Mouse (Mus musculus): Measurements from ENCODE around the gene 1700021F05Rik. TPM values are rescaled to one million over a fixed set of nuclear protein-coding genes. Genes with fewer than 3 reads are reported as not detected.

1700021F05Rik gene
- polyA plus RNA-seq, 1 experiment from 2014 or later: 76.4 TPM

DNA sequence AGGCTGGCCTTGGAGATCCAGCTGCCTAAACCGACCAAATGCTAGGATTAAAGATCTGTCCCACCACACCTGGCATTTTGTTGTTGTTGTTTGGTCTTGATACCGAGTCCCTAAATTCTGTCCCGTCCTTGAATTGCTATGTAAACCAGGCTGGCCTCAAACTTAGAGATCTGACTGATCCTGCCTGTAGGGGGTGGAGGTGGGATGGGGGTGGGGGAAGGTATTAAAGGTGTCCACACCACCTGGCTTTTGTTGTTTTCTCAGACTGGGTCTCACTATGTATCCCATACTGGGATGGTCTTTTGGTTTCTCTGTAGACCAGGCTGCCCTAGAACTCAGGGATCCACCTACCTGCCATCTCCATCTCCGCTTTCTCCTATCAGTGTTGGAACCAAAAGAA lies 59.6 kb downstream of the 1700021F05Rik start:
- Histone ChIP-seq H3K27me3 (replicated peaks) (no peaks in the 10 kb centered on the region), H3K4me3 (no peak overlapping the region), H3K27ac (replicated peaks) (no peak overlapping the region), H3K9ac (no peak overlapping the region), H3K9me3 (no peaks in the 10 kb centered on the region), H3K36me3 (no peaks in the 10 kb centered on the region), H3K4me1 (peaks cover 59% of the 10 kb centered on the region), H3K4me2 (peak overlapping the region; percentile 83)
- WGBS: 49% methylated on average over 4 of the region's 4 CpGs
- no peak for ATAC-seq (ENCODE audit: extremely low read depth, insufficient number of reproducible peaks, low FRiP score, low TSS enrichment)

GRCm38 (mm10) chr10:43480227-43480849 lies 60.5 kb downstream of the 1700021F05Rik start:
- WGBS: 13% methylated on average over 13 of the region's 13 CpGs

GRCm38 (mm10) chr10:43479436-43480157 lies 61.2 kb downstream of the 1700021F05Rik start:
- Histone ChIP-seq H3K36me3 (no peaks in the 10 kb centered on the region), H3K4me2 (peak overlapping the region; percentile 83), H3K27me3 (replicated peaks) (no peaks in the 10 kb centered on the region), H3K9ac (peak overlapping the region; percentile 98), H3K27ac (replicated peaks) (peak overlapping the region; percentile 96), H3K9me3 (no peaks in the 10 kb centered on the region), H3K4me1 (peaks cover 53% of the 10 kb centered on the region), H3K4me3 (peak overlapping the region; percentile 88)
- WGBS: under 1% methylated on average over 85 of the region's 103 CpGs
- ATAC-seq (ENCODE audit: extremely low read depth, insufficient number of reproducible peaks, low FRiP score, low TSS enrichment): peak; percentile 83

More at GRCm38 (mm10) chr10:43480227-43480849, 60.5 kb downstream of the 1700021F05Rik start:
- Histone ChIP-seq H3K9me3 (no peaks in the 10 kb centered on the region), H3K9ac (peak overlapping the region; percentile 98), H3K4me2 (peak overlapping the region; percentile 83), H3K36me3 (no peaks in the 10 kb centered on the region), H3K4me3 (peak overlapping the region; percentile 88), H3K27me3 (replicated peaks) (no peaks in the 10 kb centered on the region), H3K27ac (replicated peaks) (peak overlapping the region; percentile 96), H3K4me1 (peaks cover 58% of the 10 kb centered on the region)
- no peak for ATAC-seq (ENCODE audit: extremely low read depth, insufficient number of reproducible peaks, low FRiP score, low TSS enrichment)

- ATAC-seq (ENCODE audit: extremely low read depth, insufficient number of reproducible peaks, low FRiP score, low TSS enrichment): peak; percentile 47; the same call in 1 of the 2 replicates
- peaks cover 47% of the 10 kb centered on the region for H3K4me1 ChIP-seq
- no peaks in the 10 kb centered on the region for H3K27me3 ChIP-seq (replicated peaks)
- WGBS: under 1% methylated on average over 63 of the region's 101 CpGs
- peak within 1 kb of the TSS; percentile 88 for H3K4me3 ChIP-seq
- H3K9ac ChIP-seq: peak within 1 kb of the TSS; percentile 98
- H3K9me3 ChIP-seq: no peaks in the 10 kb centered on the region
- no peaks in the 10 kb centered on the region for H3K36me3 ChIP-seq
- peak within 1 kb of the TSS; percentile 96 for H3K27ac ChIP-seq (replicated peaks)
- H3K4me2 ChIP-seq: peak within 1 kb of the TSS; percentile 83
Observed at GRCm38 (mm10) chr10:43478751-43479435, 61.9 kb downstream of the 1700021F05Rik start, which contains the start of gene Bend3. Bend3 (plus strand) TSS chr10:43478831.

DNA sequence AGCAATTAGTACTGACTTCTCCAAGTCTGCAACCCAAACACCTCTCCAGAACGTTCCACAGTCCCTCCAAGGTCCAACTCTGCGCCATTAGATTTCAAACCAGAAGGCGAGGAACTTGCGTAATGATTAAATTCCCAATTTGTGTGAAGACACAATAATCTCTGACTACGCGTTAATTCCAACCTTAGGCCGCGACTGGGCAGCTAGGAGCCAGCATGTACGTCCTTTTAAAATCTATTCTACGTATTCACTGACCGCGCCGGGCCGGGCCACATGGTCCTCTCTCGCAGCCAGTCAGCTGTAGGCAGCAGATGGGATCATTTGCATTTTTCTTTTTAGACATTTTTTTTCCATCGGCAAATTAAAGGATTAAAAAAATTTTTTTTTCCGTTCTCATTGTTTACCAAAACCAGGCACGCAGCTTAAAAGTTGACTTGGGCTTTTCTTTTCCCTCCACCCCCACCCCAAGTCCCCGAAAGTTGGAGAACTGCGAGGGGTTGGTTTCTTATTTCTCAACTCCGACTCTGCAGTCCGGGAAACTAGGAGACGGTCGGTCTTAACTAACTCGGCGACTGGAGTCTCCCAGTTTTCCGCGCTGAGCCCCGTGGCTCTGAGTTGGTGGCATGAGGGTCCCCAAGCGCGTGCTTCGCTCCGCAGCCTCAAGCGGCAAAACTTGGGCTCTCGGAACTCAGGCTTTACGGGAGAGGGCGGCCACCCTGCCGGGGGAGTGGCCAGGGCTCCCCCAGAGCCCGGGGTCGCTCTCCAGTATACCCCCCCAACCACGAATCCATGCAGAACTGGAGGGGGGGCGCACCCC lies 62.7 kb downstream of the 1700021F05Rik start:
- under 1% methylated on average over 41 of the region's 42 CpGs for WGBS
- Histone ChIP-seq H3K4me1 (peaks cover 39% of the 10 kb centered on the region), H3K4me2 (peak overlapping the region; percentile 83), H3K36me3 (no peaks in the 10 kb centered on the region), H3K27ac (replicated peaks) (peak overlapping the region; percentile 96), H3K9ac (peak overlapping the region; percentile 98), H3K9me3 (no peaks in the 10 kb centered on the region), H3K27me3 (replicated peaks) (no peaks in the 10 kb centered on the region), H3K4me3 (peak overlapping the region; percentile 88)
- ATAC-seq (ENCODE audit: extremely low read depth, insufficient number of reproducible peaks, low FRiP score, low TSS enrichment): no peak

DNA sequence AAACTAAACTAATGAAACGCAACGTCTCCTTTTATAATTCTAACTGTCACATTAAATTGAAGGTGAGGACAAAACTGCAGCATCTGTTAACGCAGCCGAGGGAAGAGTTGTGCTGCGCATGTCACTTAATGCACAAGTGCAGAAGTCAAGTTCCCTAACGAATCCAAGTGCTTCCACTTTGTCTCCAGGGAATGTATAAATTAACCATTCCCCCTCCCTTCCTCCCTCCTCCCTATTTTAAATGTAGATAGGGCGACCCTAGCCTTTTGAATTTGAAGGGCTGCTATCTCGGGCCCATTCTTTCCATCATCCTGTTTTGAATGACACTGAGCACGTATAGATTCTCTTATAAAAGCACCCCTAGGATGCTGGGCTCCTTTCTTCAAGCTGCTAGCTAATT lies 63.3 kb downstream of the 1700021F05Rik start:
- 11% methylated on average over 9 of the region's 9 CpGs for WGBS
- Histone ChIP-seq H3K9ac (peak overlapping the region; percentile 98), H3K27me3 (replicated peaks) (no peaks in the 10 kb centered on the region), H3K4me1 (peaks cover 33% of the 10 kb centered on the region), H3K9me3 (no peaks in the 10 kb centered on the region), H3K27ac (replicated peaks) (peak overlapping the region; percentile 96), H3K4me2 (peak overlapping the region; percentile 83), H3K36me3 (no peaks in the 10 kb centered on the region), H3K4me3 (peak overlapping the region; percentile 88)
- ATAC-seq (ENCODE audit: extremely low read depth, insufficient number of reproducible peaks, low FRiP score, low TSS enrichment): no peak

- Histone ChIP-seq H3K9me3 (no peaks in the 10 kb centered on the region), H3K27me3 (replicated peaks) (no peaks in the 10 kb centered on the region), H3K9ac (no peak overlapping the region), H3K27ac (replicated peaks) (no peak overlapping the region), H3K36me3 (no peaks in the 10 kb centered on the region), H3K4me2 (no peak overlapping the region), H3K4me3 (no peak overlapping the region), H3K4me1 (peaks cover 13% of the 10 kb centered on the region)
- no peak for ATAC-seq (ENCODE audit: extremely low read depth, insufficient number of reproducible peaks, low FRiP score, low TSS enrichment)
- 39% methylated on average over 4 of the region's 4 CpGs for WGBS
Observed at GRCm38 (mm10) chr10:43475376-43475775, 65.4 kb downstream of the 1700021F05Rik start.

Other genes starting within 250 kb of the 1700021F05Rik start
- gene Bend3, start 62.2 kb downstream of the 1700021F05Rik start, polyA plus RNA-seq (2015; fragmentation: Nextera tagmentation; extraction: Ambion mirVana): 2.5 and 2.8 TPM in 2 replicates
- gene Gm9803, start 16.9 kb downstream of the 1700021F05Rik start, polyA plus RNA-seq (2015; fragmentation: Nextera tagmentation; extraction: Ambion mirVana): 12.0 and 14.9 TPM in 2 replicates
- 98.7 and 108 TPM in 2 replicates for gene Cd24a, start 37.3 kb upstream of the 1700021F05Rik start, polyA plus RNA-seq (2015; fragmentation: Nextera tagmentation; extraction: Ambion mirVana)

All from heart, embryonic 13.5 days (tissue).